Mouse (Mus musculus) gastrocnemius, postnatal 10 days (tissue): ENCODE results near the gene Chrnb2. TPM values are rescaled to one million over a fixed set of nuclear protein-coding genes. Genes with fewer than 3 reads are reported as not detected.

Experiments used
- DNase-seq: peaks from one replicate; pipeline ENCODE4 v3.0.0; 2021; ENCODE audit warnings: mixed read lengths
- total RNA-seq, 2 experiments: library from RNA; stranded (reverse); gene quantifications; 2 replicates each; pipeline ENCODE4 v1.2.3; 2021

Gene Chrnb2
- total RNA-seq, 2 experiments from 2014 or later: 0.16 to 0.23 TPM

DNA sequence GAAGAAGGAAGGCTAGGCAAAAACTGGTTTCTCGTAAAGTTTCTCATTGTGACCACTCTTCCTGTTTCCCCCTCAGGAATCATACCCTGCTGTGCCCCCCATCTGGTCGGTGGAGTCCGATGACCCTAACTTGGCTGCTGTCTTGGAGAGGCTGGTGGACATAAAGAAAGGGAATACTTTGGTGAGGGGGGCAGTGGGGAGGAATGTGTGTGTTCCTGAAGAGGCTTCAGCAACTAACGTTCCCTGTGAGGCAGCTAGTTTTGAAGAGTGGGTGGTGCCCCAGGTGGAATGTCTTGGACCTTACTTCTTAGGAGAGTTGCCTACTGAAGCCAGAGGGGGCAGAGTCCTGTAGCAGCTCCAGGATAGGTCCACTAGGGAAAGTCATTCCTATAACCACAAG lies 11.6 kb upstream of the Chrnb2 start:
- DNase-seq: no peak

DNA sequence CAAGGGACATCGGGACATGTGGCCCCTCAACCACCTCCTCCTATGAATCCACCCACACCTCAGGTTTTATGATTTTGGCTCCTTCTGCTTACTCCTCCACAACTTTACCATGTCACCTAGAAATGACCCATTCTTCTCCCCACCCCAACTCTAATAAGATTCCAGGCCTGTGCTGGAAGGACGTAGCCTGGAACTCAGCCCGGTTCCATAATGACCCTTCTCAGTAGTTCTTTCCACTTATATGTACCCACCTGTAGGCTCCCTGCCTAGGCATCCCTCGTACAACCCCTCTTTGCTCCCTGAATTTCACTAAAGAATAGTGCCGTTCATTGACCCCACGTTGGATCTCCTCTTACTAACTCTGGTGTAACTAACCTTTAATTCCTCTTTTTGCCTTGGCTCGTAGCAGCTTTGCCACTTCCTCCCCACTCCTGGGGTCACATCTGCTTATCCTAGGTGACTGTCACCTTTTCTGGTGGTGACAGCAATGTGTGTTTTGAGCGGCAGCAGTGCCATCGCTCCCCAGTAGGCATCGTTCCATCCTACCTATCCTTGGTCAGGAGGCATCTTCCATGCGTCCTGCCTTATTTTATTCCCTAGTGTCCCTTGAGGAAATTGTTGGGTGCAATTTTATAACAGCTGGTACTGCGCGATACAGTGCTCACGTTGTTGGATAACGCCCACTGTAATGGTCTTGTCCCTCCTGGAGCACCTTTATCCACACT lies 10.0 kb upstream of the Chrnb2 start:
- no peak for DNase-seq

DNA sequence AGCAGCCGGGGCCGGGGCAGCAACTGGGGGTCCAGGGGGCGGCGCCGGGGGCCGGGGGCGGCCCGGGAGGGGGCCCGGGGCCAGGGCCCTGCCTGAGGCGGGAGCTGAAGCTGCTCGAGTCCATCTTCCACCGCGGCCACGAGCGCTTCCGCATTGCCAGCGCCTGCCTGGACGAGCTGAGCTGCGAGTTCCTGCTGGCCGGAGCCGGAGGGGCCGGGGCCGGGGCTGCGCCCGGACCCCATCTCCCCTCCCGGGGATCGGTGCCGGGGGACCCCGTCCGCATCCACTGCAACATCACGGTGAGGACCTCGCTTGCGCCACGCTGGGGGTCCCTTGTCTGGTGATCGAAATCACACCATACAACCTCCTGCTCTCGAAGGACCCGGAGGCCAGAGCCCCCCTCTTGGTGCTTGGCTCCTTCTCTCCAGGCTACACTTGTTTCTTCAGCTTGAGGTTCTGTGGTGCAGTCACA lies 9.3 kb upstream of the Chrnb2 start:
- DNase-seq: peak; percentile 51

DNA sequence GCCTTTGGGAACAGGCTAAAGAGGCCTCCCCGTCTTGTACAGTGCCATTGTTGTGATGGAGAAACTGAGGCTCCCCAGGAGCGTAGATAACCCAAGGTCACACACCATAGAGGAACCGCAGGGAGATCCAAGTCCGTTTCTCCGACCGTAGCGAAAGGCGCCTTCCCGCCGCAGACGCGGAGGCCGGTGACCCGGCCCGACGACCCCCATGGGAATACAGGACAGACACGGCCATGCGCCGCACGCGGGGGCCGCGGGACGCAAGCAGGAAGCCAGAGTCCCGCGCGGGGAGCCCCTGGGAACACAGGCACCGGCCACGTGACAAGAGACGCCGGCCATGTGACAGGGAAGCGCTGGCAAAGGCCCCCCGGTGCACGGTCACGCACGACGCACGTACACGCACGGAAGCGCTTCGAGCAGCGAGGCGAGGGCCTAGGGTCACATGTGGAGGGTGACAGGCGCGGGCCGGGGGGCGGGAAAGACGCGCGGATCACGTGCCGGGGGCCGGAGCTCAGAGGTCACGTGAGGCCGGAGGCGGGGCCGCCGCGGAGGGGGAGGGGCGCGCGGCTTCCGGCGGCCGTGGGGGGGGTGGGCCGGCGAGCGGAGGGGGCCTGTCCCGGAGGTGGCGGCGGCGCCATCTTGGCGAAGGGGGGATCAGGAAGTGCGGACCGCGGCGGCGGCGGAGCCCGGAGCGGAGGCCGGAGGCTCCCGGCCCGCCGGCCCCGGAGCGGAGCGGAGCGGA lies 8.7 kb upstream of the Chrnb2 start, which contains the start of gene Ube2q1:
Gene Ube2q1, plus strand, starts transcription at position 649 of the 742 bp plus-strand sequence.
- peak; percentile 98 for DNase-seq

- DNase-seq: peak; percentile 76
These were observed 8.1 kb upstream of the Chrnb2 start for GRCm38 (mm10) chr3:89772588-89772967.

GRCm38 (mm10) chr3:89770425-89771002 lies 6.1 kb upstream of the Chrnb2 start:
- DNase-seq: no peak

DNA sequence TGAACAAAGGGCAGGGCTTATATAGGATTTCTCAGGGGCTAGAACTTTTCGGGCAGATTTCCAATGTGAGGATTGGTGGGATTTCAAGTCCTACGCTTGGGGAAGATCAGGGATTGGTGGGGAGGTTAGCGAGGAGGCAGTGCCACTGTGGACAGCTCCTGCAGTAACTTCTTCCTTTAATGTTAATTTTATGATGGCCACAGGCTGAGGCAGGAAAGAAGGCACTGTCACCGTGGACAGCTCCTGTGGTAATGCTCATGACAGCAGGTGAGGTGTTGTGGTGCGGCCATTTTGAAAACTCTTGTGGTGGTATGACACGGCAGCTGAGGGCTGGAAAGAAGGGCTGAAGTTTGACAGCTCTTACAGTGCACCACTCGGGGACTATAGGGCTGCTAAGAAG lies 5.2 kb upstream of the Chrnb2 start:
- no peak for DNase-seq

DNA sequence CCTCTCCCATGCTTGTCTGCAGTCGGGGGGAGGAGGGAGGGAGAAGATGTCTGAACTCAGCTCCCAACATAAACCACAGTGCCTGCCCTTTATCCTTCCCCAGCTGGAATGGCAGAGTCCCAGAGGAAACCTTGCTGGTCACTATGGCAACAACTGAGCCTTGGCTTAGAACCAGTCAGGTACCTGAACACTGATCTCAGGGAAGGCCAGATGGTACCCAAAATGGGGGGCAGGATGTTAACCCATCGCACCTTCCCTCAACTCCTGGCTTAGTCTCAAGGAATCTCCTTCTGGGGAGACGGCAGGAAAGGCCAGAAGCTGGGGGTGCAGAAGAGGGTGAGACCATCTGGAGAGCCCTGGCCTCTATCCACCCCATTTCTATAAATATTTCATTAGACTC lies 4.6 kb downstream of the Chrnb2 start:
- no peak for DNase-seq

DNA sequence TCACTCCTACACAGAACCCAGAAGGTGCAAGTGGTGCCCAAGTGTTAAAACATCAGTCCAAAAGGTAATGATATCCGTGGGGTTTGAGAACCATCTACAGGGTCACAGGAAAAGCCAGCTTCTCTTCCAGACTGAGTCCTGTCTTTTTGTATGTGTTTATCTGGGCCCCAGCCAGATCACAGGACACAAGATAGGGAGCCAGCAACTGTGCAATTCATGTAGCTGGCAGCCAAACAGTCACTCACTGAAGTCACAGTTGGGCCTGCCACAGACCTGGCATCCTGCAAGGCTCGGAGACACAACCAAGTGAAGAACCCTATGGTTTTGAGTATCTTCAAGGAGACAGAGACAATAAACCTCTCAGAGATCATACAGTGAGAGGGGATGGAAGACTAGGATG lies 6.6 kb downstream of the Chrnb2 start:
- DNase-seq: no peak

GRCm38 (mm10) chr3:89755283-89755682 lies 9.1 kb downstream of the Chrnb2 start:
- no peak for DNase-seq

DNA sequence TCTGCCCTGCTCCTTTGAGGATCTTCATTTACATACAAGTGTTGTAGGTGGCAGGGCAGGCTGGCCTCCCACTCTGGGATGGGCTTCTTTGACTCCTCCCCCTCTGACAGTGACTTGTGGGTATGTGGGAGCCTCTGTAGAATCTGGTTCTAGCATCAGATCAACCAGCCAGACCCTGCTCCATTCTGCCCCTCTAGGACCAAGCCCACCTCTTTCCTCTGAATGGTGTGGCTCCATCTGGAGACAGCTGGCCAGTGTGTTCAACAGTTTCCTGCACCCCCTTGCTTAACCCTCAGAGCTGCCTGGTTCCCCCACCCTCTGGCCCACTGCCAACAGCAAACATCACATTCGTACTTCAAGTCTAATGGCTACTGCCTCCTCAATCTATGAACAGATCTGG lies 12.1 kb downstream of the Chrnb2 start:
- no peak for DNase-seq

- DNase-seq: no peak
These were observed 25.9 kb downstream of the Chrnb2 start for GRCm38 (mm10) chr3:89738509-89738908.

GRCm38 (mm10) chr3:89732091-89732490 lies 32.3 kb downstream of the Chrnb2 start:
- DNase-seq: no peak

DNA sequence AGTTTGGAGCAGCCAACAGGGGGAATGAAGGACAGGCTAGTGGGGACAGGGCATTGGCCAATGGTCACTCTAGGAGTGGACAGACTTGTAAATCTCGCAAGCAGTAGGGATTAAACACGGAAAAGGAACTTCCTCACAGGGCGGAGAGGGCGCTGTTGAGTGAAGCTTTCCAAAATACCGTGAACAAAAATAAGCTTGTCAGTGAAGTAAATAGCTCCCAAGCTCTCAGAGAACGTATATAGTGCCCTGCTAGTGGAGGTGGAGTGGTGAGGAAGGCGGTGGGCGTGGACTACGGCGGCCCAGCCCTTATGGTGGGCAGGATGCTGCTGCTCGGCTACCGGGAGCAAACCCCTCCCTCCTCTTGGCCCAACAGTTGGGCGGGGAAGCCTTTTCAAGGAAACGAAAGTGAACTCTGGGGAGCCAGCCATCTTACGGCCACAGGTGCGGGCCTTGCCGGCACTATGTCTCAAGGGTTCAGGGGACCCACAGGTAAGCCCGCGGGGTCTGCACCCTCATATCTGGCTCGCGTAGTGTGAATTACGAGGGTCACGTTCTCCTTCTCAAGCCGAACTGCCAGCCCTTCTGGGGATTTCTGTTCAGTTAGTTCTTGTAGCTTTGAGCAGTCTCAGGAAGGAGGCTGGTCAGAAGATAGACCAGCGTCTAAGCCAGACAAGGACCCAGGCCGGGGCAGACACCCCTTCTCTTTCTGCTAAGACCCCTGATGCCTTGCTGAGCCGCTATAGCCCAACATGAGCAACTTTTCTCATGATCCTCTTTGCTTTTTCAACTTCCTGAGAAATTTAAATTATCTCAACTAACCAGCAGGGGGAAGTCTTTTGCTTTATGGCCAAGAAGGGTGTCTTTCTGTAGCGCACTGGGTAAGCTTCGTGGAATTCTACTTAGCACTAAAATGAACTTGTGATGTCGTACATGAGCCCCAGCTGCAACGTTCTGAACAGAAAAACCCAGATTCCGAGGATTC lies 33.8 kb downstream of the Chrnb2 start:
- peak; percentile 70 for DNase-seq

- no peak for DNase-seq
These were observed 35.6 kb downstream of the Chrnb2 start for GRCm38 (mm10) chr3:89728848-89729247.

- no peak for DNase-seq
These were observed 37.4 kb downstream of the Chrnb2 start for GRCm38 (mm10) chr3:89727028-89727427.

DNA sequence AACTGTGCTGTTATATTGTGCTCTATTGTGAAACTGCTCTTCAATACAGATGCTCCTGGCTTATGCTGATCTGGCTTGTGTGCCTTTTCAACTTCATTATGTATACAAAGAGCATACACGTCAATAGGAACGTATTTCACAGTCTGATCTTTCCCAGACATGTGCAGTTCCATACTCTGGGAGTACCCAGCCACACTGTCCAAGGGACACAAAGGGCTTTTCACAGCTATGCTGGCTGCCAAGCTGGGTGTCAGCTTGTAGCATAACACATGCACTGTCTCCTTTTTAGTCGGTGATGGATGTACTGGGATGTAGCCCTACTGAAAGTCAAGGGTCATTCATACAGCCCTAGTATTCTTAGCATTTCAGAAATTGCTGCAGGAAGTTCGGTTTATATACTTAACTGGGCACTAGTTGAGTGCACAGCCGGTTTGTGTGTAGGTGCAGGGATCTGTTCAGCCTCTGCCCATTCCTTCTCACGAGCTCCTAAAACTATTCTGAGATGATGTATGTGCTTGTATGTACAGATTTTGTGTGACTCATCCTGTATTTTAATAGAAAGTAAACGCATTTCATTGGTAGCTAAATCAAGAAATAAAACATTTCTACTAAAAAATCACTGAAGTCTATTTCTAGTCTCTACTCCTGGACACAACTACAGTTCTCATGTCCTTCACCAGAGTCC lies 40.9 kb downstream of the Chrnb2 start:
- no peak for DNase-seq

- no peak for DNase-seq
These were observed 42.4 kb downstream of the Chrnb2 start for GRCm38 (mm10) chr3:89722032-89722431.

- DNase-seq: no peak
These were observed 48.5 kb downstream of the Chrnb2 start for GRCm38 (mm10) chr3:89715967-89716256.

- peak; percentile 40 for DNase-seq
These were observed 49.0 kb downstream of the Chrnb2 start for GRCm38 (mm10) chr3:89715207-89715966.
